In the genomic region with DNA sequence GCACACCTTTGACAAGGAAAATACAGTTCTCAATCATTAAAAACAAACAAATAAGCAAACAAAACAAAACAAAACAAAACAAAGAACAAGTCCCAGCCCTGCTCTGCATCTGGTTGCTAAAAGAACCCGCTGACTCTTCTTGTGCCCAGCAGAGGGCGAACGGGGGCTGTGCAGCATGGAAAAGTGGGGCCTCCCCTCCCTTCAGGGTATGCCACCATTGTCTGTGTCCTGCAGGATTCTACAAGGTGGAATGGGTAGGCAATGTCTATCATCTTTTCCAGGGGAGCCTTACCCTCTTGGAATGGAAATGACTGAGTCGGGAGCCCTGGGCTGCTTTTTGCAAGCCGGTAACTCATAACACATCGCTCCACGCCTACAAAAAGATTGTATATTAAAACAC, we compare ENCODE assay signal across 9 mouse cellular contexts. TPM values are rescaled to one million over a fixed set of nuclear protein-coding genes. Genes with fewer than 3 reads are reported as not detected.
DNase-seq lines count a peak whose midpoint lies in the region; ATAC-seq and TF ChIP-seq lines count a peak whose summit lies in the region.
"Had no signal": no experiment of that assay in that cellular context is flagged by ENCODE, and none has a peak within 500 bp of the region (broad histone marks: within the 10 kb centered on the region; RNA-seq: fewer than 3 reads in every experiment).

No protein-coding gene starts in this region.

- H3K36me3 ChIP-seq in kidney, embryonic 16.5 days (ENCODE audit: insufficient read depth, low read length), result no peaks in the 10 kb centered on the region
- H3K36me3 ChIP-seq in C2C12 (ENCODE audit: control insufficient read depth, insufficient read depth) (no peaks in the 10 kb centered on the region), G1E (replicated peaks) (no peaks in the 10 kb centered on the region)
- no peaks in the 10 kb centered on the region for H3K36me3 ChIP-seq in forebrain, embryonic 12.5 days (replicated peaks)
- H3K36me3 ChIP-seq: limb, embryonic 12.5 days had no signal

- no peak overlapping the region for H3K27ac ChIP-seq in kidney, embryonic 16.5 days (ENCODE audit: low read length)
- H3K27ac ChIP-seq in forebrain, embryonic 12.5 days, result no peak overlapping the region
- H3K27ac ChIP-seq: limb, embryonic 12.5 days had no signal

- no peaks in the 10 kb centered on the region for H3K27me3 ChIP-seq in kidney, embryonic 16.5 days (ENCODE audit: insufficient read depth, low read length)
- H3K27me3 ChIP-seq in C2C12 (ENCODE audit: control insufficient read depth, insufficient read depth, insufficient read length) (peaks cover 5% of the 10 kb centered on the region), G1E (ENCODE audit: insufficient read depth, low read length) (no peaks in the 10 kb centered on the region)
- no peaks in the 10 kb centered on the region for H3K27me3 ChIP-seq in forebrain, embryonic 12.5 days
- H3K27me3 ChIP-seq: limb, embryonic 12.5 days had no signal

- whole genome bisulfite sequencing in kidney, embryonic 16.5 days, result 57% methylated on average over 7 of the region's 7 CpGs
- WGBS in forebrain, embryonic 12.5 days, result 63% methylated on average over 7 of the region's 7 CpGs

- peak; percentile 62 for DNase-seq in kidney, postnatal 10 days
- DNase-seq in G1E (ENCODE audit: low spot score), result peak; percentile 54
- peak; percentile 31 for DNase-seq in lung, postnatal 14 days
- no peak for DNase-seq in left cerebral cortex, adult 8-10 months (ENCODE audit: low spot score in 2 of 2)

- H3K9me3 ChIP-seq in kidney, embryonic 16.5 days (ENCODE audit: low read length), result no peaks in the 10 kb centered on the region
- H3K9me3 ChIP-seq in G1E (replicated peaks), result no peaks in the 10 kb centered on the region
- H3K9me3 ChIP-seq in forebrain, embryonic 12.5 days, result no peaks in the 10 kb centered on the region
- H3K9me3 ChIP-seq: limb, embryonic 12.5 days had no signal

- H3K9ac ChIP-seq in kidney, embryonic 16.5 days (replicated peaks; ENCODE audit: low read length), result no peak overlapping the region
- no peak overlapping the region for H3K9ac ChIP-seq in forebrain, embryonic 12.5 days
- H3K9ac ChIP-seq: limb, embryonic 12.5 days had no signal

- H3K4me3 ChIP-seq in kidney, embryonic 16.5 days (ENCODE audit: low read length), result no peak overlapping the region
- H3K4me3 ChIP-seq in C2C12 (ENCODE audit: insufficient read depth, poor library complexity, severe bottlenecking) (no peak overlapping the region), G1E (ENCODE audit: low read depth, low read length) (no peak overlapping the region)
- H3K4me3 ChIP-seq in forebrain, embryonic 12.5 days (replicated peaks), result no peak overlapping the region
- H3K4me3 ChIP-seq: erythroblast, embryonic 14.5 days; limb, embryonic 12.5 days had no signal

- no peaks in the 10 kb centered on the region for H3K4me1 ChIP-seq in kidney, embryonic 16.5 days (ENCODE audit: insufficient read depth, low read length)
- H3K4me1 ChIP-seq in G1E (ENCODE audit: insufficient read depth, low read depth, low read length), result peaks cover 50% of the 10 kb centered on the region
- H3K4me1 ChIP-seq in forebrain, embryonic 12.5 days, result no peaks in the 10 kb centered on the region
- H3K4me1 ChIP-seq: limb, embryonic 12.5 days had no signal

- H3ac ChIP-seq in C2C12 (ENCODE audit: control insufficient read depth, insufficient read length, low read depth), result no peak overlapping the region

- ATAC-seq in kidney, embryonic 16.5 days (ENCODE audit: low FRiP score, low TSS enrichment), result no peak
- no peak; the same call in 1 of the 2 replicates for ATAC-seq in G1E (ENCODE audit: extremely low read depth, insufficient number of reproducible peaks, low FRiP score, poor library complexity, severe bottlenecking)
- peak; percentile 36; the same call in 1 of the 2 replicates for ATAC-seq in forebrain, embryonic 12.5 days (ENCODE audit: low FRiP score)

- no peaks in the 10 kb centered on the region for H3K79me2 ChIP-seq in C2C12 (ENCODE audit: control insufficient read depth, insufficient read depth)

- TF ChIP-seq CTCF in C2C12 (IDR thresholded peaks at IDR 0.05; ENCODE audit: control insufficient read depth, insufficient read depth, insufficient read length) (peak; percentile 76), G1E (IDR thresholded peaks at IDR 0.05; ENCODE audit: low read depth, low read length) (peak; percentile 63)

- H3K4me2 ChIP-seq in kidney, embryonic 16.5 days (replicated peaks; ENCODE audit: low read depth, low read length), result no peak overlapping the region
- no peak overlapping the region for H3K4me2 ChIP-seq in forebrain, embryonic 12.5 days
- H3K4me2 ChIP-seq: limb, embryonic 12.5 days had no signal

- no peaks in the 10 kb centered on the region for H3K79me3 ChIP-seq in C2C12 (ENCODE audit: low read depth)

TF ChIP-seq in C2C12, 6 proteins besides CTCF, POLR2A, EP300 and RAD21:
- no peak for TF ChIP-seq FOSL1 (IDR thresholded peaks at IDR 0.05; ENCODE audit: insufficient read depth, low read length, poor library complexity, severe bottlenecking)
- TF ChIP-seq CEBPB (IDR thresholded peaks at IDR 0.05; ENCODE audit: low read depth), result no peak

RNA-seq across cellular contexts. Expression of a gene that starts 13.4 kb away (rescaled TPM):
- polyA plus RNA-seq in kidney, embryonic 16.5 days (2015; fragmentation: Nextera tagmentation; extraction: Ambion mirVana), result 35.1 and 38.0 TPM in 2 replicates
- polyA plus RNA-seq in C2C12 (2012; fragmentation: generic; extraction: Trizol), result 43.7 TPM
- 11.0 and 14.5 TPM in 2 replicates for total RNA-seq in G1E (2014; fragmentation: Nextera tagmentation)
- total RNA-seq in G1E (2017), result 18.4 and 24.3 TPM in 2 replicates
- polyA plus RNA-seq in G1E (2012), result 98.6 and 112 TPM in 2 replicates
- polyA plus RNA-seq in forebrain, embryonic 12.5 days (2016; fragmentation: Nextera tagmentation; extraction: Ambion mirVana), result 32.5 and 35.5 TPM in 2 replicates
- 1 to 10 TPM; 7.0 to 9.2 (median 7.8) TPM for total RNA-seq in left cerebral cortex, adult 8-10 months (2022)

RNA-seq across cellular contexts. Expression of a gene that starts 41.8 kb away (rescaled TPM):
- polyA plus RNA-seq in kidney, embryonic 16.5 days (2015; fragmentation: Nextera tagmentation; extraction: Ambion mirVana), result 83.8 and 93.0 TPM in 2 replicates
- polyA plus RNA-seq in C2C12 (2012; fragmentation: generic; extraction: Trizol) (1.0 TPM), G1E (2012) (0.09 and 0.11 TPM in 2 replicates)
- total RNA-seq in G1E (2014; fragmentation: Nextera tagmentation) (not detected in 2 replicates), G1E (2017) (0.41 and 0.55 TPM in 2 replicates)
- polyA plus RNA-seq in forebrain, embryonic 12.5 days (2016; fragmentation: Nextera tagmentation; extraction: Ambion mirVana), result 93.2 and 102 TPM in 2 replicates
- 10 to 100 TPM; 12.9 to 18.8 (median 15.7) TPM for total RNA-seq in left cerebral cortex, adult 8-10 months (2022)

RNA-seq across cellular contexts. Expression of a gene that starts 54.4 kb away (rescaled TPM):
- polyA plus RNA-seq in kidney, embryonic 16.5 days (2015; fragmentation: Nextera tagmentation; extraction: Ambion mirVana), result 2.3 and 2.4 TPM in 2 replicates
- polyA plus RNA-seq in C2C12 (2012; fragmentation: generic; extraction: Trizol) (2.5 TPM), G1E (2012) (13.3 and 13.8 TPM in 2 replicates)
- total RNA-seq in G1E (2014; fragmentation: Nextera tagmentation) (34.3 and 40.0 TPM in 2 replicates), G1E (2017) (25.4 and 28.4 TPM in 2 replicates)
- polyA plus RNA-seq in forebrain, embryonic 12.5 days (2016; fragmentation: Nextera tagmentation; extraction: Ambion mirVana), result 1.5 and 2.0 TPM in 2 replicates
- under 1 TPM in 2 of 4 experiments, not detected in 2; 0.25 to 0.41 TPM for total RNA-seq in left cerebral cortex, adult 8-10 months (2022)

Comparison
In these comparisons a context has a peak if more than half of its experiments do, and no peak if none do; other contexts are left out.
1. DNase-seq: peak in kidney, postnatal 10 days (single experiment), G1E (single experiment) and lung, postnatal 14 days (single experiment); none in left cerebral cortex, adult 8-10 months (0 of 2).
2. RNA of a gene that starts 41.8 kb away (polyA plus RNA-seq): 93.2 to 102 TPM in forebrain, embryonic 12.5 days and 83.8 to 93.0 TPM in kidney, embryonic 16.5 days; 1.0 TPM in C2C12 (single experiment) and 0.09 to 0.11 TPM in G1E; every median in the first group is over 10 times any median in the second.